Mouse (Mus musculus) heart, postnatal 0 days (tissue): Measurements from ENCODE around the gene Cela3a.

ENCODE experiments used
- CTCF ChIP-seq: IDR thresholded peaks from 2 replicates; pipeline ENCODE4 v1.5.1; 2016; ENCODE audit warnings: antibody characterized with exemption, control low read depth, low read depth
- EP300 ChIP-seq: IDR thresholded peaks from 2 replicates; pipeline ENCODE4 v1.6.1; 2016; ENCODE audit warnings: antibody characterized with exemption, low read depth

- TF ChIP-seq CTCF, result no peak
- TF ChIP-seq EP300, result no peak
Measured at GRCm38 (mm10) chr4:137449715-137450114, 40.1 kb upstream of the Cela3a start.
